Mouse (Mus musculus) leukemia stem cell, adult 10-12 weeks (primary cell): ENCODE data around the gene Lpar2. TPM values are rescaled to one million over a fixed set of nuclear protein-coding genes. Genes with fewer than 3 reads are reported as not detected.

Source experiments
- polyA plus RNA-seq: library from polyadenylated mRNA; stranded (reverse); fragments of >175 nt; gene quantifications from 2 replicates; pipeline ENCODE4 v1.2.3, GENCODE M21; 2012; ENCODE audit warnings: low replicate concordance

The Lpar2 gene
- polyA plus RNA-seq = 0.12 and 0.23 TPM in 2 replicates

GRCm38 (mm10) chr8:69822386-69823191, at the start of gene Lpar2:
Gene Lpar2, plus strand, starts transcription at chr8:69822429.

GRCm38 (mm10) chr8:69774503-69775148, 47.6 kb upstream of the Lpar2 start, which contains the start of gene Gm20422:
Gene Gm20422, minus strand, starts transcription at chr8:69774886.

GRCm38 (mm10) chr8:69790773-69791367, 31.4 kb upstream of the Lpar2 start, which contains the start of the genes Atp13a1 and Zfp866:
Gene Atp13a1, plus strand, starts transcription at chr8:69791163.
Gene Zfp866, minus strand, starts transcription at chr8:69791178.

GRCm38 (mm10) chr8:69808094-69808863, 13.9 kb upstream of the Lpar2 start, which contains the start of gene Gmip:
Gene Gmip, plus strand, starts transcription at chr8:69808679.

GRCm38 (mm10) chr8:69832298-69832853, 10.1 kb downstream of the Lpar2 start, which contains the start of gene Pbx4:
Gene Pbx4, plus strand, starts transcription at chr8:69832491.

Other genes starting within 250 kb of the Lpar2 start
- 0.45 and 0.89 TPM in 2 replicates for gene Zfp868, start 196.9 kb upstream of the Lpar2 start, polyA plus RNA-seq
- 0.05 TPM in 1 of 2 replicates, not detected in the other for gene Zfp964, start 167.9 kb upstream of the Lpar2 start, polyA plus RNA-seq
- 1.1 TPM in 1 of 2 replicates, not detected in the other for gene Zfp869, start 111.7 kb upstream of the Lpar2 start, polyA plus RNA-seq
- gene Zfp963, start 72.5 kb upstream of the Lpar2 start, polyA plus RNA-seq = 0.51 and 0.63 TPM in 2 replicates
- gene Gm20422, start 47.5 kb upstream of the Lpar2 start, polyA plus RNA-seq = not detected in 2 replicates
- gene Atp13a1, start 31.3 kb upstream of the Lpar2 start, polyA plus RNA-seq = 59.4 and 80.6 TPM in 2 replicates
- 0.55 and 3.2 TPM in 2 replicates for gene Zfp866, start 31.3 kb upstream of the Lpar2 start, polyA plus RNA-seq
- gene Gmip, start 13.8 kb upstream of the Lpar2 start, polyA plus RNA-seq = 27.8 and 54.2 TPM in 2 replicates
- 4.8 and 10.7 TPM in 2 replicates for gene Pbx4, start 10.1 kb downstream of the Lpar2 start, polyA plus RNA-seq
- gene Cilp2, start 65.3 kb downstream of the Lpar2 start, polyA plus RNA-seq = 0.13 and 0.27 TPM in 2 replicates
- gene Tssk6, start 79.8 kb downstream of the Lpar2 start, polyA plus RNA-seq = 2.6 and 3.2 TPM in 2 replicates
- 57.7 and 73.4 TPM in 2 replicates for gene Ndufa13, start 80.1 kb downstream of the Lpar2 start, polyA plus RNA-seq
- 0.77 and 2.5 TPM in 2 replicates for gene Yjefn3, start 80.3 kb downstream of the Lpar2 start, polyA plus RNA-seq
- 38.6 and 137 TPM in 2 replicates for gene Gatad2a, start 174.0 kb downstream of the Lpar2 start, polyA plus RNA-seq
- gene Mau2, start 220.3 kb downstream of the Lpar2 start, polyA plus RNA-seq = 51.9 and 82.1 TPM in 2 replicates
- 46.3 and 66.4 TPM in 2 replicates for gene Sugp1, start 220.4 kb downstream of the Lpar2 start, polyA plus RNA-seq